Mouse (Mus musculus) neural tube, embryonic 15.5 days (tissue): ENCODE results near the gene Pnmal2. TPM values are rescaled to one million over a fixed set of nuclear protein-coding genes. Genes with fewer than 3 reads are reported as not detected.

Experiments
- ATAC-seq: fragments of 200-750 bp; cut with Nextera tagmentation; 2 replicates; pipeline ENCODE4 v1.8.0; 2017; ENCODE audit warnings: mild to moderate bottlenecking, moderate TSS enrichment, moderate library complexity; ENCODE audit not compliant: low FRiP score
- H3K27ac ChIP-seq: fragments of 300-500 bp; sonication (generic); replicated peaks from 2 replicates; pipeline ENCODE4 v1.5.1; 2015; ENCODE audit warnings: mild to moderate bottlenecking, inconsistent platforms
- H3K27me3 ChIP-seq: fragments of 300-500 bp; sonication (generic); replicated peaks from 2 replicates; pipeline ENCODE4 v1.6.1; 2015; ENCODE audit warnings: inconsistent platforms
- H3K36me3 ChIP-seq: fragments of 300-500 bp; sonication (generic); 2 replicates; pipeline ENCODE4 v1.6.1; 2015; ENCODE audit warnings: inconsistent platforms
- H3K4me1 ChIP-seq: fragments of 300-500 bp; sonication (generic); 2 replicates; pipeline ENCODE4 v1.6.1; 2015; ENCODE audit warnings: inconsistent platforms
- H3K4me2 ChIP-seq: fragments of 300-500 bp; sonication (generic); 2 replicates; pipeline ENCODE4 v1.6.1; 2015; ENCODE audit warnings: inconsistent platforms, mild to moderate bottlenecking, moderate library complexity
- H3K4me3 ChIP-seq: fragments of 300-500 bp; sonication (generic); replicated peaks from 2 replicates; pipeline ENCODE4 v1.5.1; 2015; ENCODE audit warnings: mild to moderate bottlenecking, inconsistent platforms
- H3K9ac ChIP-seq: fragments of 300-500 bp; sonication (generic); replicated peaks from 2 replicates; pipeline ENCODE4 v1.6.1; 2015; ENCODE audit warnings: mild to moderate bottlenecking, inconsistent platforms
- H3K9me3 ChIP-seq: fragments of 300-500 bp; sonication (generic); replicated peaks from 2 replicates; pipeline ENCODE4 v1.6.1; 2016; ENCODE audit warnings: inconsistent platforms
- WGBS: fragments of 180-500 bp; shearing (Covaris S2); methylation state at CpG from one replicate; pipeline ENCODE4 v1.1.7; 2015; ENCODE audit warnings: mixed read lengths; 5-methylcytosine and 5-hydroxymethylcytosine counted together
- polyA plus RNA-seq: library from polyadenylated mRNA; unstranded; fragments of >200 nt; fragmentation: Nextera tagmentation; extraction: Ambion mirVana; gene quantifications from 2 replicates; pipeline ENCODE4 v1.2.1, GENCODE M21; 2015

Gene Pnmal2
- polyA plus RNA-seq, 1 experiment from 2014 or later = 137 TPM

GRCm38 (mm10) chr7:16908859-16909258 is 35.6 kb upstream of the Pnmal2 start:
- Histone ChIP-seq H3K27ac (no peak overlapping the region), H3K36me3 (peaks cover 2% of the 10 kb centered on the region), H3K9ac (no peak overlapping the region), H3K4me1 (peaks cover 13% of the 10 kb centered on the region; the same call in 1 of the 2 replicates), H3K27me3 (no peaks in the 10 kb centered on the region), H3K4me2 (no peak overlapping the region), H3K4me3 (no peak overlapping the region), H3K9me3 (no peaks in the 10 kb centered on the region)
- ATAC-seq = no peak
- WGBS = 75% methylated on average over 11 of the region's 11 CpGs

- Histone ChIP-seq H3K9me3 (no peaks in the 10 kb centered on the region), H3K36me3 (peaks cover 13% of the 10 kb centered on the region), H3K9ac (no peak overlapping the region), H3K27me3 (no peaks in the 10 kb centered on the region), H3K4me1 (peaks cover 14% of the 10 kb centered on the region; the same call in 1 of the 2 replicates), H3K27ac (no peak overlapping the region), H3K4me2 (no peak overlapping the region), H3K4me3 (no peak overlapping the region)
- WGBS = 55% methylated on average over 10 of the region's 10 CpGs
- ATAC-seq = no peak
These were observed 34.6 kb upstream of the Pnmal2 start for GRCm38 (mm10) chr7:16909909-16910308.

DNA sequence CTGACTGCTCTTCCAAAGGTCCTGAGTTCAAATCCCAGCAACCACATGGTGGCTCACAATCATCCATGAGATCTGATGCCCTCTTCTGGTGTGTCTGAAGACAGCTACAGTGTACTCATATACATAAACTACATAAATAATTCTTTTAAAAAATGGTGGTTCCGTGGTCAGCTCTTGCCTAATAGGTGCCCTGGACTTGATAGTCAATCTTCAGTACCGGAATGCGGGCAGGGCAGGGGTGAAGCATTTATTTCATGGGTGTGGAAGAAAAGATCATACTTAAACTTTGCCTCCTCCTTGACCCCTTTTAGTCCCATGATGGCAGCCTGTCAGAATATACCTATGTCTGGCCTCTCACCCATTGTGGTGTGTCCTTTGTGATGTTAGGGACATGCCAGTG is 32.6 kb upstream of the Pnmal2 start:
- Histone ChIP-seq H3K27me3 (no peaks in the 10 kb centered on the region), H3K4me1 (peaks cover 11% of the 10 kb centered on the region; the same call in 1 of the 2 replicates), H3K9me3 (no peaks in the 10 kb centered on the region), H3K36me3 (peaks cover 31% of the 10 kb centered on the region), H3K4me3 (no peak overlapping the region), H3K27ac (no peak overlapping the region), H3K4me2 (no peak overlapping the region), H3K9ac (no peak overlapping the region)
- ATAC-seq = no peak
- WGBS = 84% methylated on average over 3 of the region's 3 CpGs

DNA sequence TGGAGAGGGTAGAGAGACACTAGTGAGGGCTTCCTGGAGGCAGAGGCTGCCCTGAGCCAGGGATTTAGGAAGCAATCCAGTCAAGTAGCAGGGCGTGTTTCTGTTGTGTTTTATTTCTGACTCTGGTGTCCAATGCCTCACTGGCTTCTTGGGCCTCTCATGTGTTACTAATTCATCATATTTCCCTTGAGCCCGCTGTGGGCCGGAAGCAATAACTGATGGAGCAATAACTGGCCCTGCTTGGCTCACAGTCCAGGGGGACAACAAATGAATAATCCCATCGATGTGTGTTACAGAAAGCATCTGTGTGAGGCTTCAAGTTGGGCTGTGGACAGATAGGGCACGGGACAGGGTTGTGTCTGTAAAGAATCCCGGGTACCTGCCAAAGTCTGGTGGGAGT is 32.1 kb upstream of the Pnmal2 start:
- Histone ChIP-seq H3K4me3 (no peak overlapping the region), H3K27ac (no peak overlapping the region), H3K9me3 (no peaks in the 10 kb centered on the region), H3K4me1 (peaks cover 15% of the 10 kb centered on the region), H3K4me2 (no peak overlapping the region), H3K9ac (no peak overlapping the region), H3K36me3 (peaks cover 36% of the 10 kb centered on the region), H3K27me3 (no peaks in the 10 kb centered on the region)
- WGBS = 51% methylated on average over 6 of the region's 6 CpGs
- ATAC-seq = no peak

DNA sequence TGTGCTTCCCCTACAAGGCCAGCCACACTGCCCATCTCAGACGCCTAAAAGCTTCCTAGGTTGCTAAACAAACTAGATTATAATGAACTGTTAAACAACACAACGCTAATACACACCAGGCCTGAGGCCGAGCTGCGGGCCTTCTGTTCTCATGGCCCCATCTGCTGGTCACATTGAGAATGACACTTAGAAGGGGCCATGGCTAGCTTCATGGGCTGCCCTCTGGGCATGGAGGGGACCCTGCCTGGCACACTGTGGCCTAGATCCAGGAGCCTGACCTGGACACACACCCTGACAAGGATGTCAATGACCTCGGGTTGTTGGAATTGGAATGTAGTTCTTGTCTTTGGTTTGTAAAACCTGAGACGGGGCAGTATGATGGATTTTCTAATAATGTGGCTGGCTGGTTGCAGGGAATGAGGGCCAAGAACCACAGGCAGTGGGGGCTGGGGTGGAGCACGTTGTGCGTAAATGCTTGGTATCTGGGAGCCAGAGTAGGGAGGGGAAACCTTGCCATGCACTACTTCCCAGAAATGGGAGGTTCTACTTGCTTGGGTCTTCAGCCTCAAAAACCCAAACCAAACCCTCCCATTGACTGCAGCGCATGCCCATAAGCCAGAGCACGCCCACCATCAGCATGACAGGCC is 30.6 kb upstream of the Pnmal2 start:
- Histone ChIP-seq H3K27me3 (no peaks in the 10 kb centered on the region), H3K4me3 (no peak overlapping the region), H3K4me1 (peaks cover 31% of the 10 kb centered on the region), H3K9ac (no peak overlapping the region), H3K27ac (no peak overlapping the region; the same call in 1 of the 2 replicates), H3K36me3 (peaks cover 52% of the 10 kb centered on the region), H3K9me3 (no peaks in the 10 kb centered on the region), H3K4me2 (no peak overlapping the region)
- 35% methylated on average over 10 of the region's 10 CpGs for WGBS
- peak; percentile 64 for ATAC-seq

DNA sequence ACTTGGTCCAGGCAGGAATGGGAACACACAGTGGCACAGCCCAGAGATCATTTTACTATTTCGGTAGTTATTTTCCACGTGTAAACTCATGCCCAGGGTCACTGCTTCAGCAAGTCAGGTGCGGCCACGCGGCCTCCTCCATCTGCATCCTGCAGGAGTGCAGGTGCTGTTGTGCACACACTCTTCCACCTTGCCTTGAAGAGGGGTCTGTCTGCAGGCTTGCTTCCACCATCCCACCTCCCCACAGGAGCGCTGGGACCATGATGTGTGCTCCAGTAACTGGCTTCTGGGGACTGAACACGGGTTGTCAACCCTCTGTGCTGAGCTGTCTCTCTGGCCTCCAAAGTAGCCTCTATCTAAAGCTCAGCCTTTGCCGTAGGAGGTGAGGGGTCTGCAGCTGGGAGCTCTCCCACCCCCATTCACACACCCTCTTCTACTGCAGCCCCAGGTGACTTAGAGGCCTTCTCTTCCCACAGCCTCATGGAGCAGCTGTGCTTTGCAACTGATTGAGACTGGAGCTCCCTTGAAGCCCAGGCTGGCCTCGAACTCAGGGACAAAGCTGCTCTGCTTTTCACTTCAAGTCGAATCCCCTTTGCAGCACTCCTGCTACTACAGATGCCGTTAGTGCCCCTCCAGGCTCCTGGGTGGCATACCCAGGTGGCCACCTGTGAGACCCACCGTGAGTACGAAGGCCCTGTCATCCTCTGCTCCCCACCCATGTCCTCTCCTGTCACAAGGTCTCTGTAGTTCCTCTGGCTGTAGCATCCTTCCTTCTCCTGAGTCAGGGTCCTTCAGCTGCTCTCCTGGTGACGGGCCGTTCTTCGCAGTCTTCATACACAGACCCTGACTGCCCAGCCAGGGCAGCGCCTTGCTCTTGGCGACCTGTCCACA is 29.8 kb upstream of the Pnmal2 start:
- Histone ChIP-seq H3K9ac (no peak overlapping the region), H3K4me2 (no peak overlapping the region), H3K4me3 (no peak overlapping the region), H3K27ac (no peak overlapping the region), H3K4me1 (peaks cover 39% of the 10 kb centered on the region), H3K27me3 (no peaks in the 10 kb centered on the region), H3K9me3 (no peaks in the 10 kb centered on the region), H3K36me3 (peaks cover 57% of the 10 kb centered on the region)
- WGBS = 85% methylated on average over 18 of the region's 18 CpGs
- ATAC-seq = 0 out of 2 replicates have a peak, but pooled peaks have one; percentile 1

- Histone ChIP-seq H3K4me1 (peaks cover 49% of the 10 kb centered on the region), H3K36me3 (peaks cover 57% of the 10 kb centered on the region)
These were observed 28.8 kb upstream of the Pnmal2 start for GRCm38 (mm10) chr7:16915461-16916340.

GRCm38 (mm10) chr7:16916342-16917265 is 27.9 kb upstream of the Pnmal2 start:
- no peak overlapping the region for H3K9ac ChIP-seq
- H3K9me3 ChIP-seq = no peaks in the 10 kb centered on the region
- peaks cover 58% of the 10 kb centered on the region for H3K4me1 ChIP-seq
- peaks cover 57% of the 10 kb centered on the region for H3K36me3 ChIP-seq
- no peak overlapping the region for H3K27ac ChIP-seq
- no peak overlapping the region for H3K4me3 ChIP-seq
- ATAC-seq = no peak
- WGBS = 84% methylated on average over 29 of the region's 30 CpGs
- H3K27me3 ChIP-seq = no peaks in the 10 kb centered on the region
- no peak overlapping the region for H3K4me2 ChIP-seq

More at GRCm38 (mm10) chr7:16915461-16916340, 28.8 kb upstream of the Pnmal2 start:
- WGBS = 93% methylated on average over 32 of the region's 32 CpGs
- no peak for ATAC-seq
- no peak overlapping the region for H3K9ac ChIP-seq
- H3K4me2 ChIP-seq = no peak overlapping the region
- H3K27me3 ChIP-seq = no peaks in the 10 kb centered on the region
- no peak overlapping the region for H3K4me3 ChIP-seq
- no peak overlapping the region; the same call in 1 of the 2 replicates for H3K27ac ChIP-seq
- no peaks in the 10 kb centered on the region for H3K9me3 ChIP-seq

GRCm38 (mm10) chr7:16917447-16917846 is 27.0 kb upstream of the Pnmal2 start:
- H3K27ac ChIP-seq = no peak overlapping the region; the same call in 1 of the 2 replicates
- H3K4me2 ChIP-seq = no peak overlapping the region
- no peaks in the 10 kb centered on the region for H3K9me3 ChIP-seq
- ATAC-seq = no peak
- H3K4me1 ChIP-seq = peaks cover 62% of the 10 kb centered on the region
- WGBS = 60% methylated on average over 11 of the region's 11 CpGs
- no peak overlapping the region for H3K9ac ChIP-seq
- H3K4me3 ChIP-seq = no peak overlapping the region
- H3K27me3 ChIP-seq = no peaks in the 10 kb centered on the region
- H3K36me3 ChIP-seq = peaks cover 57% of the 10 kb centered on the region

DNA sequence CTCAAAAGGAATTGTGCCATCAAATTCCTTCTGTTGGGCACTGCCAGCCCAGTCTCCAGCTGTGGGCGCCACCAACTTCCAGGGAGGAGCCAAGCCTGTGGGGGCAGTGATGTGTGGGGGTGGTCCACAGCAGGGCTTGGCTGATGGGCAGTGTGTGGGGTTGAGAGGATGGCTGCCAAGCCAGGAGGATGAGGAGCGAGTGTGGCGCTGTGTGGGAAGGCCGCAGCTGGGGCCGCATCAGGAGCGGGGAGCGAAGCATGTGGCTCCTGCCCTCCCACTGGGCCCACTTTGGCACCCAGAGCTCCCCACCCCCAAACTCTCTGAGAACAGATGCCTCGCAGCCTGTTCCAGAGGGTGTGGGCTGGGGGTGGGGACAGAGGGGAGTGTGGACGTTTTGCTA is 26.5 kb upstream of the Pnmal2 start:
- no peaks in the 10 kb centered on the region for H3K9me3 ChIP-seq
- peaks cover 57% of the 10 kb centered on the region for H3K36me3 ChIP-seq
- 55% methylated on average over 9 of the region's 9 CpGs for WGBS
- no peak overlapping the region for H3K4me2 ChIP-seq
- no peak overlapping the region; the same call in 1 of the 2 replicates for H3K9ac ChIP-seq
- no peak overlapping the region for H3K27ac ChIP-seq
- no peaks in the 10 kb centered on the region for H3K27me3 ChIP-seq
- no peak for ATAC-seq
- H3K4me1 ChIP-seq = peaks cover 66% of the 10 kb centered on the region
- no peak overlapping the region for H3K4me3 ChIP-seq
